Mouse (Mus musculus): ENCODE results near the gene Bcl2a1d.
"Not testable (repeated sequence)": the region's sequence is repeated elsewhere in the genome, so short reads cannot be mapped to it uniquely, and the experiment has no call there.

DNA sequence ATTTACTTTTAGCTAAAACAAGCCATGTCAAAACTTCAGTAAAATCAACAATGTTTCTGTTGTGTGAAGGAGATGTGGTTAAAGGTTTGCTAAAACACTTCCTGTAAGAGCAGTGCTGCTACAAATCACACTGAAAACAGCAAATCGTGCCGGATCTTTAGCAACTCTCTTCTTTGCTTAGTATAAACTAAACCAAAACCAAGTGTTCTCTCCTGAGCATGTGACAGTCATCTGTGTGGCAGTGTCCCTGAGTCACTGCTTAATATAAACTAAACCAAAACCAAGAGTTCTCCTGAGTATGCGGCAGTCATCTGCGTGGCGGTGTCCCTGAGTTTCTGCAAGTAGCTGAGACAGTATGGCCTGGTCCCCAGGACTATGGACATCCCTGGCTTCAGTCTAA is 21.9 kb downstream of the Bcl2a1d start:
- TF ChIP-seq CTCF (IDR thresholded peaks at IDR 0.05; ENCODE audit: control insufficient read depth, insufficient read depth, insufficient read length); MYOG (IDR thresholded peaks at IDR 0.05; ENCODE audit: control insufficient read depth, extremely low read depth, insufficient read length); USF1 (IDR thresholded peaks at IDR 0.05; ENCODE audit: low read depth); MAX (IDR thresholded peaks at IDR 0.05): not testable (repeated sequence)

Data from C2C12 (cell line).